Mouse (Mus musculus) layer of hippocampus, adult 2 months (tissue): Measurements from ENCODE around the gene Trpm4. TPM values are rescaled to one million over a fixed set of nuclear protein-coding genes. Genes with fewer than 3 reads are reported as not detected.

Experiments
- DNase-seq, 2 experiments: peaks; one replicate each; pipeline ENCODE4 v3.0.0; 2022; ENCODE audit warnings: low spot score in 2 of 2
- H3K27ac ChIP-seq: fragments of 200-600 bp; 2 replicates; pipeline ENCODE4 v1.8.1; 2022
- H3K4me3 ChIP-seq: fragments of 200-600 bp; 2 replicates; pipeline ENCODE4 v1.8.1; 2022; ENCODE audit warnings: mild to moderate bottlenecking
- CTCF ChIP-seq: fragments of 200-600 bp; conservative IDR thresholded peaks from 2 replicates; pipeline ENCODE4 v1.8.1; 2022; ENCODE audit warnings: antibody characterized with exemption, mild to moderate bottlenecking, moderate library complexity
- long read RNA-seq, 2 experiments: library from polyadenylated mRNA; stranded (forward); transcript quantifications; one replicate each; pipeline ENCODE4 v2.0.0; 2021; ENCODE audit warnings: borderline mapping rate in 2 of 2
- total RNA-seq, 2 experiments: library from RNA; stranded (reverse); gene quantifications; 2 replicates each; pipeline ENCODE4 v1.2.3; 2021

Trpm4 gene
- total RNA-seq: 10 to 100 TPM; 12.8 to 16.5 TPM
- long read RNA-seq, experiment 1, full-length matches to known transcripts: 2 of 7 reads
- long read RNA-seq, experiment 1, partial matches to known transcripts: 1 of 7 reads
- long read RNA-seq, experiment 1, other reads (novel, unspliced or antisense): 4 of 7 reads
- long read RNA-seq, experiment 2, full-length matches to known transcripts: 4 of 14 reads
- long read RNA-seq, experiment 2, partial matches to known transcripts: 2 of 14 reads
- long read RNA-seq, experiment 2, other reads (novel, unspliced or antisense): 8 of 14 reads

DNA sequence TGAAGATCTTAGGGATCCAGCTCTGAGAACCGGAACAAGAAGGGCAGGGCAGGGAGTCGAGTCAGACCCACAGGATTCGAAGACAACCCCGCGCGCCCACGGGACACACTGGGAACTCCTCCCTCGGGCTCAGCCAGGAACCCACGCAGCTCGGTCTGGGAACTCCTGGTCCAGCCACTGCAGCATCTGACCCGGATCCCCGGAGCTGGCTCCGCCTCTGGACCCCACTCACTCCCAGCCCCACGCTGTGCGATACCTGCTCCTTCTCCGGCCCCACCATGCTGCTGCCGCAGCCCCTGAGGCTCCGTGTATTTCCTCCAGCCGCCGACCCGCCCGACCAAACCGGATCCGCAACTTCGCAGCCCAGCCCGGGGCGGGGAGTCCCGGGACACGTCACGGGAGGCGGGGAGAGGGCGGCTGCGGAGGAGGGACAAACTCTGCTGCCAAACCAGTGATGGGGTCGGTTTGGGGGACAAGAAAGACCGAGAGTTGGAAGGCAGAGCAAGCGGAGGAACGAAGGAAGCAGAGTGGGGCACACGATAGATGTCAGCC lies at the start of gene Trpm4:
Gene Trpm4 (minus strand): TSS at position 350 of the 552 bp plus-strand sequence.
- DNase-seq: peak in 1 of 2 experiments; percentile 74
- no peak for TF ChIP-seq CTCF
- Histone ChIP-seq H3K27ac (peak within 1 kb of the TSS; percentile 73), H3K4me3 (peak within 1 kb of the TSS; percentile 77)

GRCm38 (mm10) chr7:45376057-45376456 lies 42.5 kb upstream of the Trpm4 start:
- DNase-seq: peak in 1 of 2 experiments; percentile 40
- no peak for TF ChIP-seq CTCF

GRCm38 (mm10) chr7:45374620-45375019 lies 41.0 kb upstream of the Trpm4 start:
- Histone ChIP-seq H3K27ac (no peak overlapping the region), H3K4me3 (no peak overlapping the region)
- DNase-seq: no peak
- TF ChIP-seq CTCF: no peak

More at GRCm38 (mm10) chr7:45376057-45376456, 42.5 kb upstream of the Trpm4 start:
- H3K4me3 ChIP-seq: no peak overlapping the region
- H3K27ac ChIP-seq: no peak overlapping the region

DNA sequence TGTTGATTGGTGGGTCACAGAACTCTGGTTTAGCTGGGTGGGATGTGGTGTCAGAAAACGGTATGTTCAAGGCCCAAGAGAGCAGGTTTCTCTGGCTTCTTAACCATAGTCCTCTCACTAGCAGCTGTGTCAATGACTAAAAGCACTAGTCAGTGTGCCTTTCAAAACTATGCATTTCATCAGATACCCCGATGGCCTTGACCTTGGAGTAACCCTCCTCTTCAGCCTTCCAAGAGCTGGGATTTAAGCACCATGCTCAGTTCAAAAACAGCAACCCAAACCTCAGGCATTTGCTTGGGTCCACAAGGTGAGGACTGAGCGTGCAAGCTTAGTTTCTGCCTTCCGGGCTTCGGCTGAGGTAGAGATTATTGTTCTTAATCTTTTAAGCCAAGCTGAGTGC lies 38.8 kb upstream of the Trpm4 start:
- no peak for DNase-seq
- H3K27ac ChIP-seq: no peak overlapping the region
- H3K4me3 ChIP-seq: no peak overlapping the region
- no peak for TF ChIP-seq CTCF

GRCm38 (mm10) chr7:45370475-45371311 lies 37.1 kb upstream of the Trpm4 start, which contains the start of gene Lin7b:
TSS of gene Lin7b (minus strand) at chr7:45370583.
- TF ChIP-seq CTCF: peak; percentile 63
- Histone ChIP-seq H3K4me3 (peak within 1 kb of the TSS; percentile 88), H3K27ac (peak within 1 kb of the TSS; percentile 96)
- peak; percentile 93 to 95 for DNase-seq

- Histone ChIP-seq H3K27ac (peak overlapping the region; percentile 96), H3K4me3 (peak overlapping the region; percentile 88)
- DNase-seq: no peak
- TF ChIP-seq CTCF: no peak
These were observed 36.4 kb upstream of the Trpm4 start for GRCm38 (mm10) chr7:45369836-45370474.

GRCm38 (mm10) chr7:45369022-45369745 lies 35.6 kb upstream of the Trpm4 start:
- TF ChIP-seq CTCF: no peak
- Histone ChIP-seq H3K4me3 (peak overlapping the region; percentile 88), H3K27ac (peak overlapping the region; percentile 96)
- no peak for DNase-seq

DNA sequence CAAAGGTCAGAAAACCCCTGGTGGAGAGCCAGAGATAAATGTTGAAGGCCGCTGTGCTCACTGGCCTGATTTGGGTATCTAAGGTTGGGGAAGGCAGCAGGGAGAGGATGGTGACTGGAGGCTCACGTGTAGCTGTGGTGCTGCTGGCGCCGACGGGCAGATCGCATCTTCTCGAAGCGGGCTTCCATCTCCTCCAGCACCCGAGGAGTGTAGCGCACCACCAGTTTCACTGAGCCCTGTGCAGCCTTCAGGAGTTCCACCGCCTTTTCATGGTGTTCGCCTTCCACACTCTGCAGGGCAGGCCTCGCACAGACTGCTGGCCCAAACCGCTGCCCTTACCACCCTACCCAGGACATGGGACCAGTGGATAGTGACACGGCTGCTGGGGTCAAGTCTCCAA lies 34.6 kb upstream of the Trpm4 start:
- Histone ChIP-seq H3K27ac (peak overlapping the region; percentile 96), H3K4me3 (peak overlapping the region; percentile 88)
- no peak for TF ChIP-seq CTCF
- DNase-seq: no peak

DNA sequence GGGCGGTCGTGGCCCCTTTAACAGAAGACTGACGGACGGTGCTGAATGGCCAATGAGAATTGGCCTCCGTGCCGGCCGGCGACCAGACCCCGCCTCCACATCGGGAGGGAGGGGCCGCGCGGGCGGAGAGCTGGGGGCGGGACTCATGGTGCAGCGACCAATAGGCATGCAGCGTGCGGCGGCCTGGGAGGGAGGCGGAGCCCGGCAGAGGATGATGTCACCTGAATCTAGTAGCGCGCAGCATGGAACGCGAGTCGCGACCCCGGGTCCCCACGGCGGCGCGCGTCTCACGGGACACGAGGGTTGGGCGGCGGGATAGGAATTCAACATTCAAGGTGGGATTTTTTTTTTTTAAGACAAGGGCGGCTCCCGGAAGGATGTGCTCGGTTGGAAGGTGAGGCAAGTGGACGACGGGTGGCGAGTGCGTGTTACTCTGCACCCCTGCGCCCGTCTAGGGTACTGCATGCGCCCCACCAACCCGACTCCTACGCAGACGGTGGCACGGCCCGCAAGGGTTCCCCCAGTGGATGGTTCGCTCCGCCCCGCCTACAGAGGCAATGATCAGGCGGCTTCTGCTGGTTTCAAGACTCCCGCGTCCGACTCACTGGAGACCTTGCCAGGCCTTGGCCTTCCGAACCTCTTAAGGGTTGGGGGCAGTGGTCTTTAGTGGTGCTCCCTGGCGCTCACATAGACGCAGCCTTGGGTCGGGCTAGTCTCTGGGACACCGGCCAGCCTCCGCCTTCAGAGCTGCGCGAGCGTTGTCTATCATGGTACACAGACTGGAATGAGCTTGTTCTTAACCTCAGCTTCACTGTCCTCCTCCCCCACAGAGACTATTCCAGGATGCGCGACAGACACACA lies 33.7 kb upstream of the Trpm4 start:
- Histone ChIP-seq H3K4me3 (peak overlapping the region; percentile 88), H3K27ac (peak overlapping the region; percentile 96)
- TF ChIP-seq CTCF: peak; percentile 92
- peak; percentile 99 for DNase-seq

DNA sequence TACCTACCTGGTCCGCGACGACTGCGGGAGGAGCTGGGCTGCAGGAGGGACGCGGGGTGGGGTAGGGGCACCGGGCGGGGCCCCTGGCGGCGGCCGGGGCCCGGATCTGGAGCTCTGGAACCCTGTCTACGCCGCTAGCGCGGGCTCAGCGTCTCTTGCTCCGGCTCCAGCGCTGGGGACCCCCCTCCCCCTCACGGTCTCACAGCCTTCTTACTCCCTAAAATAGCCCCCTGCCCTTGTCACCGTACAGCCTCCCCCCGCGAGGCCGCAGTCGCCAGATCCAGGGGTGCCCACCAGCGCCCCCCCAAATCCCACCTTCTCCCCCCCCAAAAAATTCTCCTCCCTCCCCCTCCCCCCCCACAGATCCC lies 33.1 kb upstream of the Trpm4 start, which contains the start of gene Ppfia3:
Gene Ppfia3 (minus strand): TSS at position 368 of the 368 bp plus-strand sequence.
- no peak for DNase-seq
- no peak for TF ChIP-seq CTCF
- H3K27ac ChIP-seq: peak within 1 kb of the TSS; percentile 96
- peak within 1 kb of the TSS; percentile 88 for H3K4me3 ChIP-seq
